ENCODE assay signal across 9 mouse cellular contexts in the genomic region with DNA sequence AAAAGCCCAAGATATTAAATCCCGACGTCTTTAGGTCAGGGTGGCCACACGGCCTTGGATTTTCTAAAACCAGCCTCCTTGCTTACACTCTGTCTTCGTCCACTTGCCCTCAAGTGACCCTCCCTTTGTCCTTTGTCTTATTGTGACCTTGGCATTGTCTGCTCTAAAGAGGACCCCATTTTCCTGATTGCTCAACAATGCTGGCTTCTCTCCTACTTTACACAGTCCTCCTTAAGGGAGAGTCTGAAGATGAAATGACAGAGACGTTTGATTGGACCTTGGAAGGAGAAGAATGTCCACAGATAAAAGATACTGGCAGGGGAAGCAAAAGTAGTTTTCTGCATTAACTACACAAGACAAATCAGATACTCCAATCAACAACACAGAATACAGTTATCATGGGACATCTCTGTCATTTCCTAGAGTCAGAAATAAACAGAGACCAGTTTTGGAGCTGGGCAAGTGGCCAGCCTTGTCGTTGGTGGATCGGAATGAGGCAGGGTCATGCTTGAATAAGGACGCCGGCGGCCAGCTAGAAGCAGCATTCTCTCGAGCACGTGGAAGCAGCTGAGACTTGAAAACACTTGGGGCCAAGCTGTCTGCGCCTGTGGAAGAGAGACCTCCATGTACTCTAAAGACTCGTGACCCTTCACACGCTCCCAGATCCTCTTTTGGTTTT.
A peak's percentile ranks its signal among the peaks of the same experiment; 100 is the strongest.
DNase-seq lines count a peak whose midpoint lies in the region; TF ChIP-seq lines count a peak whose summit lies in the region.
"Had no signal": no experiment of that assay in that cellular context is flagged by ENCODE, and none has a peak within 500 bp of the region (broad histone marks: within the 10 kb centered on the region; RNA-seq: fewer than 3 reads in every experiment).

No protein-coding gene starts in this region.

- peak; percentile 22 to 39 for DNase-seq in layer of hippocampus, postnatal 10 days (ENCODE audit: low spot score in 2 of 2)
- DNase-seq in layer of hippocampus, adult 18-20 months (ENCODE audit: low spot score in 2 of 2), result no peak
- DNase-seq in gastrocnemius, adult 2 months, result peak; percentile 92
- DNase-seq in kidney, adult 18-20 months, result peak; percentile 87
- peak; percentile 50 for DNase-seq in ovary, postnatal 10 days (ENCODE audit: low spot score)
- DNase-seq in yolk sac, embryonic 10.5 days (ENCODE audit: low spot score), result no peak
- no peak for DNase-seq in natural killer cell, adult 2 months (ENCODE audit: low spot score in 2 of 2)
- no peak for DNase-seq in embryo, embryonic 10.5 days (ENCODE audit: low spot score)
- DNase-seq: liver, embryonic 13.5 days had no signal

- no peak for TF ChIP-seq CTCF in gastrocnemius, adult 2 months (IDR thresholded peaks at IDR 0.05)

- no peak overlapping the region for H3K4me3 ChIP-seq in gastrocnemius, adult 2 months
- H3K4me3 ChIP-seq: liver, embryonic 13.5 days had no signal

- intact Hi-C loops in gastrocnemius, adult 2 months (cut with DNase I), result loop anchor here (5.0 kb wide), 3 partner anchors 50 to 110 kb away; no protein-coding TSS in a partner anchor

- H3K27ac ChIP-seq in gastrocnemius, adult 2 months, result peak overlapping the region; percentile 89
- H3K27ac ChIP-seq: liver, embryonic 13.5 days had no signal

Comparison
In these comparisons a context has a peak if more than half of its experiments do, and no peak if none do; other contexts are left out.
1. DNase-seq: peak in layer of hippocampus, postnatal 10 days (2 of 2), gastrocnemius, adult 2 months (single experiment), kidney, adult 18-20 months (single experiment) and ovary, postnatal 10 days (single experiment); none in layer of hippocampus, adult 18-20 months (0 of 2), yolk sac, embryonic 10.5 days (single experiment), natural killer cell, adult 2 months (0 of 2) and embryo, embryonic 10.5 days (single experiment).